Mouse (Mus musculus): ENCODE measurements at regions not wholly inside any gene's neighbourhood (a gene's known extent, or its start where the extent isn't known, plus 50 kb on each side); places are given as distances from the start of the nearest gene placed in this dataset.

DNA sequence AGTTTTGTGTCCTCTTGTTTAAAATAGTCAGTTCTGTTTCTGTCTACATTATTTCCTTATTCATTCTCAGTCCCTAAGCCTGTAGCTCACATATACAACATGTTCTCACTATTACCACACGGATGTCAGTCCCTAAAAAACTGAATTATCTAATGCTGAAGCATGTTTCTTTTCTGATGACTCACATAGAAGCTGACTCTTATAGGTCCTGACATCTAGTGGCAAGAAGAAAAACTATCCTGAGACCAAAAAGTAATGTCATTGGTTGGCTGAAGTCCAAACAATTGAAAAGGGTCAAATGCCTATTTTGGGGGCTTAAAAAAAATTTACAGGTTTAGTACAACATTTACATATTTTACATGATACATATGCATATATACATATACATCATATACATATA is 551.3 kb upstream of the Tenm3 start:
- DNase-seq = no peak

DNA sequence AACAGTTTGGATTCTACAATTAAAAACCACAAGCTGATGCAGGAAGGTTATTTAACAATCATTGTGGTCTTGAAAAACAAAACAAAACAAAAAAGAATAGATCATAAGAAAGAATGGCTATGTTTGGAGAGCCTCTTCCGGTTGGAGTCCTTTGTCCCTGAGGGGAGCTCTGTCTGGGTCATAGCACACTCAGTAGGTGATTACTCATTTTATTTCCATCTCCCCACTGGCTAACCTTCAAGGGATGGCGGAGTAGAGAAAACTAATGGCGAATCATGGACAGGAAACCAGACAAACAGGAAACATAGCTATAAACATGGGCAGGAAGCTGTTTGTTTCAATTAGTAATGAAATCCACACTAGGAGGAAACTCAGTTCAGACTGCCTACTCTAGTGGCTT is 545.8 kb upstream of the Tenm3 start:
- no peak for DNase-seq

DNA sequence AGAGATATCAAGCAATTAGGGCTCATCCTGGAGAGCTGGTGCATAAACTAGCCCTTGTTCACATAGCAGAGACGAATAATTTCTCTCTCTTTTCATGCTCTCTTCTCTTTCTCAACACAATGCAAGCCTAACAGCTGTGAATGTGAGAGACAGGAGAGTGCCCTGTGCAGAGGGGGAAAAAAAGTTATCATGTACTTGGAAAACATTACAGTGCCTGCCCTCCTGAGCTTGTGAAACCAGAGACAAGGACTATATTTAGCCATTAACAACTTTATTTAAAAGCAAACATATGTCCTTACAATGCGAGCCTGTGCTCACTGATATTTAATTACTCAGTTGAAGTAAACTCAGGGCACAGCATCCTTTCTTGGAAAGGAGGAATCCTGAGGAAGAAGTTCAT is 543.8 kb upstream of the Tenm3 start:
- DNase-seq = no peak

DNA sequence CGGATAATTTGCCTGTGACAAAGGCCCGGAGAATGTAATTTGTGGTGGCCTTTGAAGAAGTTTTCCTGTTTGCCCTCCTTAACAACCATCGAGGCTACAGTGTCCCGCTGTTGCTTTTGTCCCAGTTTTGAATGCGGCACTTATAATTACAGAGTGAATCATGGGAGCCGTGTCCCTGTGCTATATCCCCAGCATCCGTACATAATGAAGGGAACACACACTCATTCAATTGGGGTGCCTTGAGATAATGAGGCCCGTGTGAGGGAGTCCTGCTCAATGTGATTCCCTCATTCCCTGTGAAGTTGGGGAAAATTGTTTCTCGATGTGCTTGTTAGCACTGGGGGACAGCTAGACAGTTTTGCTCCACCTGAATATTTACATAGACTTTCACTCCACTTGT is 528.9 kb upstream of the Tenm3 start:
- no peak for DNase-seq

DNA sequence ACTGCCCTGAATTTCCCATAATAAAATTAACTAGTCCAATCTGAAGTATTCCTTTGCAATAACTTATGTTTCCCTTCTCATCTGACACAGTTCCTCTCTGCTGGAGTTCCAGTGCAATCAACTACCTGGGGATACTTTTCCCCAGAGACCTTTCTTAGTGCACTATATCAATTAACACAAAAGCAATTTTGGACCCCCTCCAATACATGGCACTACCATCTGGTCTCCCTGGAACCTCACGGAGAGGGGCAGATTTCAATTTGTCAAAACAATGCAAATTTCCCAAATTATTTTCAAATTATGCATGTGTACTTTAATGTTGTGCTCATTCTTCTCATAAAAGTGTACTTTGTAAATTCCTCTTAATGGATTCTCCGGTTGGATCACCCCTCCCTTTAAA is 518.9 kb upstream of the Tenm3 start:
- DNase-seq = no peak

DNA sequence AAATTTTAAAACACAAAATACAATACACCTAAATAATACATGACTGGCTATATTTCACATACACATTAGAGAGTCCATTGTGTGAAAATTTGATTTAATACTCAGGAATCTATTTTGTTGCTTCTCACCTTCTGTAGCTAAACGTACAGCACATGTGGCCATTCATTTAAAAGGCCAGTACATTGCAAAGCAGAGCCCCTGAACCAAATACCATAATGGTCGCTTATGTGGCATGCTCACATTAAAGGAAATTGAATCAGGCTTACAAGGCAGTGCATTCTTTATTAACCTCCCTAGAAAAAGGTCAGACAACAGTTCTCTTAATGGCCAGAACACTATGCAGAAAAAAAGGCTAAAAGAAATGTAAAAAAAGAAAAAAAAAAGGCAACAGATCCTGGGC is 517.7 kb upstream of the Tenm3 start:
- DNase-seq = no peak

DNA sequence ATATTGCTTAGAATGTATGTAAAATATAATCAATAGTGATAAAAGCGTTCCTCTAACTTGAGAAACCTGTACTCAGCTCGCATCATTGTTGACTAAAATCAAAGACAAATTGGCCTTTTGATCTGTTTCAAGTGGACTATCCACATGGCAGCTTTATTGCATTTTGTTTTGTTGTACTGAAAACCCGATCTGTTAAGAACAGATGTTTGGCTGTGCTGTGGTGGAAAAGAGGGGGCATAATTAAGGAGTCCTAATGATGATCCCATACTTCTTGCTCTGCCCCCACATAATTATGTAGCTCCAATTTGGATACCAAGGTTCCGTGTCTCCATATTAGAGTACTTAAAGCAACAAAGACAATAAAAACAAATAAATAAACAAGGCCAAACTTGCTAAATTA is 516.4 kb upstream of the Tenm3 start:
- no peak for DNase-seq

DNA sequence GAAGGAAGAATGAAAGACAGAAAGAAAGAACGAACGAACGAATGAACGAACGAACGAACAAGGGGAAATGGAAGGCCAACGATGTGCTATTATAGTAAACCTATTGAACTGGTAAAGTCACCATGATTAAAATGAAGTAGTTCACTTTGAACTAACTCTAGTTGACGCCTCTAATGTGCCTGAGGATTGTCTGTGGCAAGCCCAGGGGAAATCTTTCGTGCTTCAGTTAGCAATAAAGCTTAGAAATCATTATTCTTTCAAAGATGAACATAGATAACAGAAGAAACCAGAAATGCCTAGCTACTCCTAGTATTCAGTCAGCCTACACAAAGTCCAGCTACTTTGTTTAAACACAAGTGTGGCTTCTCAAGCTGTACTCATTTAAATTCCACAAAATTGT is 515.9 kb upstream of the Tenm3 start:
- no peak for DNase-seq

DNA sequence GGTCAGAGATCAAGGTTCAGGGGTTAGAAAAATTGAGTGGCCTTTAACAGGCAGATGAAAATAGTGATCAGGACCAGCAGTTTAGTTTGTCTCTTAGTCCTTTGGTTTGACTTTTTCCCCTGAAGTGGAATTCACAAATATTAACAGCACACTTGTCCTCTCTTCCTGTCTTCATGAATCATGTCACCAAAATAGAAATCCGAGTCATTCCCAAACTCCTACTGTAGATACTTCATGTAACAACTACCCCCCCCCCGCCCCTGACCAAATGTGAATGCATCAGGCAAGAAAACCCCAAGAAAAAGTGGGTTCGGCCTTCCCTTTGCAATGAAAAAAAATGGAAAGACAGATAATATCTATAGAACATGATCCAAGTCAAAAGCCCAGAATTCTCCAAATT is 504.9 kb upstream of the Tenm3 start:
- no peak for DNase-seq

DNA sequence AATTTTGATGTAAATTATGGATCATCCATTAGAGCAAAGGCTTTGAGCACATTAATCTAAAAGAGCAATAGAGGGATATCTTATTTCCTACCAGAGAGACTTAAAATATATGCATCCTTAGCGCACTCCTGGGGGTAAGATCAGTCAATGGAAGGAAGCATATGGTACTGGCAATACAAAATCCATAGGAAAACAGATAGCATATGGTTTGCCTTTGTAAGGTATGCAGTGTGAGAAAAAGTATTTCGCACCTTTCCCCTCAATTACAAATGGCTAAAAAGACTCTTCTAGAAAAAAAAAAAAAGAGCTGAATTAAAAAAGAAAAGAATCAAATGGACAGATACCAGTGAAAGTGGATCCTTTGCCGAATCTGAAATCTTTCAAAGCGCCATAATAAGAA is 495.0 kb upstream of the Tenm3 start:
- DNase-seq = no peak

DNA sequence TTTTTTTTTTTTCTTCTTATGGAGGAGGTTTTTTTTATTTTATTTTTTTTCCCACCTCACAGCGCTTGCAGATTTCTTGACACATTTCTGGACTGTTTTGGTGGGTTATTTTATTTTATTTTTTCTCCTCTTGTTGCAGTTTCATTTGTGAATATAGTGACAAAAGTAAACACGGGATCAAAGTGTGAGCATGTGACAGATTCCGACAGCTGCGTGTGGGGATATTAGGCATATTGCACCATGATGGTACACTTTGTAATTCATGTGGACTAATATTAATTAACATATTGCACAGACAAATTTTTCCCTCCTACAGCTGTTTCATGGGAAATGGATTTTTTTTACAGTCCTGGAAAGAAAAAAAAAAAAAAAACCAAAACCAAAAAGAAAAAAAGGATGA is 483.2 kb upstream of the Tenm3 start:
- no peak for DNase-seq

DNA sequence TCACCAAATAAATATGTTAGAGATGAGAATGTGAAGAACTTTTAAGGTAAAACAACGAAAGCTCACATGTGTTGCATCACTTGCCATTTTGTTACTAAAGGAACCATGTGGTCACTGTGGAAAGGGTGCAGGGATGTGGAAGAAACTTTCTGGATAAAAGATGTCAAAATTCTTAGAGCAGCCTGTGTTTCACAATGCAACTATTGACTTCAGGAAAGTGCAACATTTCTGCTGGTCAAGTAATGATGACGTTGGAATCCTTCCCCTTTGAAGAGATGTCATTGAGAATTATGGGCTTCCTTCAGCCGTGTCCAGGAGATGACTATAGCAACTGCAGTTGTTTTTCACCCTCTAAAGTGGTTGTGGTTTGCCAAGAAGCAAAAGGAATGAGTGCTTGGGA is 477.7 kb upstream of the Tenm3 start:
- no peak for DNase-seq

DNA sequence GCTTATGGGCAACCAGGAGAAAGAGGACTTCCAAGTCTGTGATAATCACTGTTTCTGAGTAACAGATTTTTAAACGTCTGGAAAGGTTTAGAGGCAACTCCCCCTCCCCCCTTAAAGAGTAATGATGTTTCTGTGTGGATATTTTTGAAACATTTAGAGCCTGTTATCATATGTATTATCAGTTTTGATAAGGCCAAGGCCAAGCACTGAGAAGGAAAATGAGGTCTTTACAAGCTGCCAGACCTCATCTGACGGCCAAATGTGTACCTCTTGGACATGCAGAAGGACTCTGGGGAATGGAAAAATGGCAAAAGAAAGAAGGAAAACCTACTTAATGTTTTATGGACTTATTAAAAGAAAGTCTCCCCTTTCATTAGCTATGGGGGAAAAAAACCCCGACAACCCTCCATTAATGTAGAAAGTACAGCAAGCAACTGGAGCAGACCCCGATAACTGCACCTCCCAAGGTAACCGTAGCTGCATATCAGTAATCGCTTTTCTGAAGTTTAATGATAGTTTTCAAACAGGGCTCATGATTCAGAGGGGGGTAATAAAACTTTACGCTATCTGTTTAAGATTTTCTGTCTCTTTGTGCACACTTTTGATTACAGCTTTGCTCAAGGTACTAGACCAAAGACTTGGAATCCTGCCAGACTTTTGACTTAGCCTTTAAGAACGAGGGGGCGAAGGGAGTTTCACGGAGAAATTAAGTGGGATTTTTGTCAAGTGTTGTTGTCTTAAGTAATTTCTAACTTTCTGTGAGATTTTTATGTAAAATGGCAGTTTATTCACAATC is 469.9 kb upstream of the Tenm3 start:
- DNase-seq = no peak

DNA sequence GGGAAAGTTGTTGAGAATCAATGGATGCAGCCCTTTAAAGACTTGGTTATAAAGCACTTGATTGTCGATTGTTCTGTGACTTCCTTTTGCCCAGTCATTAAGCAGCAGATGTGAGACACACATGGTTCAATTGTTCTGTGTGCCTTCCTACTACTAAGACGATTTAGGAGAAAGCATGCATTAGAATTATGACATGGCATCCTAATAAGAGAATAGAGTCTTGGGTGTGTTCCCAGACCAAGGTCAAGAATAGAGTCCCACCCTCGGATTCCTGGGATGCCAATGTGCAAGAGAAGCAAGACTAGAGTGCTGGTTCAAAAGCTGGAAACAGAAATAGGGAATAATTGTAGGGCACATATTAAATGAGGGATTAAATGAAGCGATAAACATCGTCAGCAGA is 469.1 kb upstream of the Tenm3 start:
- DNase-seq = no peak

DNA sequence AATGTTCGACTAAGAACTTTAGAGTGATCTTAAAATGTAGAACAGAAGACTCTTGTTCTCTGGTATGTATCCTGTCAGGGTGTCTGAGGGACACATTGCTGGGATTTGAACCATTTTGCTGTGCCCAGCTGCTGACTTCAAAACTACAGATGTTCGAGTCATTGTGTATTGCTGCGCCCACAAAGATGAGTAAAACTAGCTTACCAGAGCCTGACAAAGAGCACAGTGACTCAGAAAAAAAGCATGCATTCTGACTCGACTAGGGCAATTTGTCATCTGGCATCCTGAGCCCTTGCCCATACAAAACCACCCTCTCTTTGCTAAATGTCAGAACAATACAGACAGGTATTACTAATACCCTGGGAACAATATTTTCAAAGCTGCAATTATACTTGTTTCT is 438.6 kb upstream of the Tenm3 start:
- DNase-seq = no peak

DNA sequence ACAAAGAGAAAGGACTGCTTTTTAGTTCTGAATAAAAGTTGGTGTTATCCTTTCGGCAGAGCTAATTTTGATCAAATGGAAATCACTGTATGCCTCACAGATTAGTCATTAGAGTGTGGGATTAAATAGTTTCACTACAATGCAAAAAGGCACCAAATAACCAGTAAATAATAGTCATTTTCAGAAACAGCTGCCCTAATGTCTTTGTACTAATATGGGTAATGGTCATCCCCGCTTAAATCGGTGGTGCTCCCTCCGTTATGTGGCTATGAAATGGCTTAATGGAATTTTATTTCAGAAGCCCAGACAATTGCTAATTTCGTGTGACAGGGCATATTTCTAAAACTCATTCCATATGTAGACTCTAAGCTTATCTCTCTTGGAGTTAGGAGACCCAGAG is 437.5 kb upstream of the Tenm3 start:
- DNase-seq = no peak

DNA sequence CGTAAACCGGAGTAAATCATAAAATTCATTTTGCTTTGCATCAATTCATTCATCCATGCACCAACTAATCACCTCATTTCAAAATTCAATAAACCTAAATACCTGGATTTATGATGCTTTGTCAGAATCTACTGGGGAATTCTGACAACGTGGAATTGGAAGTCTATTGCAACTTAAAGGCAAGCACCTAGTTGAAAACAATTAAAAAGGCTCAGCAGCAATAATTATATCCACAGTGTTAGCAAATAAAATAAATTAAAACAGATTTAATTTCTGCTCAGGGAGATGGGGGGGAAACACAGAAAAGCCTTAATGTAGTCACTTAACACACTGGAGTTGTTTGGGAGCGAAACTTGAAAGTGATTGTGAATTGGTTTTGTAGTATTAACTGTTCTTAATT is 430.3 kb upstream of the Tenm3 start:
- no peak for DNase-seq

DNA sequence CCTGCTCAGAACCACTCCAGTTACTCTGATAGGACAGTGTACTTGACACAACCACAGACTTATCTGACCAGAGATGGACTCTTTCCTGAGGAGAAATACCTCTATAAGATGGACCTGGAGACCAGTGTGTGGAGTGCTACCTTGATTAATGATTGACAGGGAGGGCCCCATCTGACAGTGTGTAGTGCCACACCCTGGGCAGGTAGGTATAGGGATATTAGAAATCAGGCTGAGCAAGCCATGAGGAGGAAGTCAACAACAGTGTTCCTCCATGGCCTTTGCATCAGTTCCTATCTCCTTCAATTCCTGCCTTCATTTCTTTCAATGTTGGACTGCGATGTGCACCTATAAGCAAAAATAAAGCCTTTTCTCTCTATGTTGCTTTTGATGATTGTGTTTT is 429.4 kb upstream of the Tenm3 start:
- no peak for DNase-seq

DNA sequence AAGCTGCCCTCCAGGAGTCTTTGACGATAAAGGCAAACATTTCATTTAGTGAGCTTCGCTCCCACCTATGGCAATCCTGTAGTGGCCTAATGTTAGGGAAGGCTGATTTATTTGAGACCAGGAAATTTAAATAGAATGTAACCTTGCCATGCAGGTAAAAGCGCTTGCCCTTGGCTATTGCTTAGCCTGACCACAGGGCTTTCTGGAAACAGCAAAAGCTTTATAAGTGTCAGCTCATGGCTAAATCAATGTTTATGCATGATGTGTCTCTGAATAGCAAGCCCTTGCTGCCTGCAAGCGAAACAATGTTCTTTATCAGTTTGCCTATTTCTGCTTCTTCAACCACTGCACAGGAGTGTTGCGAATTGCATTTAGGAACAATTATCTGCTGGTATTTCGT is 419.7 kb upstream of the Tenm3 start:
- no peak for DNase-seq

DNA sequence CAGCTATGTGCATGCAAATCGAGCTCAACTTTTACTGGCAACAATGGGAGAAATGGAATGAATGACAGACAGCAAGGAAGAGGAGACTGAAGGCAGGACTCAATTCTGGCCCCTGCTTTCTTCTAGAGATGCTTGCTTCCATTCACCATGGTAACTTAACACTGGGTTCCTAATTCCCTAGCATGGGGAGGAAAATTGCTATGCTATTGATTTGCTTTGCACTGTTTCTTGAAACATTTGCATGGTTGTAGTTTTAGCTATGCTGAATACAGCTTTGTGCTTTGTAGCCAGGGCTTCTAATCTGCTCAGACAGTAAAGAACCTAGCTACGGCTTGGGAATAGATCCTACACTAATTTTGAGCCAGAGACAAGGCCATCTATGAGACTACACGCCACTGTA is 419.0 kb upstream of the Tenm3 start:
- no peak for DNase-seq

DNA sequence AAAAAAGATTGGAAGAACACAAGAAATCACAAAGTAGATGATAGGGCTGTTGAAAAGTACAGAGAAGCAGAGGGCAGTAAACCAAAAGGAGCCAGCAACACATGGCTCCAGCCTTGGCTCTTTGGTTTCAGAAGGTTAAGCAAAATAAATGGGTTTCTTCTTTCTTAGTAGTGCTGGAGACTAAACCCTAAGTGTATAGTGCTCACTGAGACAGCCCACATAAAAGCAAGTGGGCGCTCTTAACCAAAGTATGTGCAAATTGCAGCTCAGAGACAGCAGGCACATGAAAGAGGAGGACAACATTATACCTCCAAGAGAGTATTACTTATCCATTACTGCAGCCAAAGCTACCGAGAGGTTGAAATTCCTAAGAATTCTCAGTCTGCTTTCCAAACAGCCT is 412.2 kb upstream of the Tenm3 start:
- no peak for DNase-seq

DNA sequence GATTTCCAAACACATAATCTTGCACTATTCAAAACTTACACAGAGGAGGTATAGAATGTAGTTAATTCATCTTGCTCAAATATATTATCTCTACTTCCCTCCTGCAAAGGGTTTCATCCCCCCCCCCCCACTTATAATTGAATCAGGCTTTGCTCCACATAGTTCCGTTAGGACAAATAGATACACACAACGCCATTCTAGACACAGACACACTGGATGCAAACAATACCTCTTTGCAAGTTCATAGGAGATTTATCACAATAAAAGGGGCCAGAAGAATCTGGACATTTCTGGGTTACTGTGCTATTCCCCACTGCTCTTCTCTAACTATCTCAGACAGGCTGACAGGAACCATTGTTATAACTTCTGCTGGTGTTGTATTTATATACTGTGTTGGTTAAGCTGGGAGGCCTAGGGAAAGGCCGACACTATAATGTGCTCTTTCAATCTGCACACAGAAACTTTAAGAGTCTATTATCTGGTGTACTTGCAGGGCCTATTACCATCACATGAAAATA is 410.6 kb upstream of the Tenm3 start:
- DNase-seq = no peak

DNA sequence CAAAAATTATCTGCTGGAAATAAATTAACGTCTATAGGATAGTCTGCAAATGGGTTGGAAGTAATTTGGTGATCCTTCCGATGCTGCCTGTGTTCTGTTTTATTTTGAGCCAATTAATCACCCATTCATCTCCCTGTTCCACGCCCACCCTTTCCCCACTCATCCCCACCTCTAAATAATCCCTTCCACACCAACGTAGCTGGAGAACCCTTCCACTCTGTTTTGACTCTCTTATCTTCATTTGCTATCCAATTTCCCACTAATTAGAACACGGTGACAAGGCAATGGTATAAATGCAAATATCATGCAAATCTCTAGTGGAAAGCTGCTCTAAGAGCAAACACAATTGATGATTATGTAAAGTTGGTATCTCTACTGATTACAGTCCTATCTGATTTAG is 399.3 kb upstream of the Tenm3 start:
- no peak for DNase-seq

DNA sequence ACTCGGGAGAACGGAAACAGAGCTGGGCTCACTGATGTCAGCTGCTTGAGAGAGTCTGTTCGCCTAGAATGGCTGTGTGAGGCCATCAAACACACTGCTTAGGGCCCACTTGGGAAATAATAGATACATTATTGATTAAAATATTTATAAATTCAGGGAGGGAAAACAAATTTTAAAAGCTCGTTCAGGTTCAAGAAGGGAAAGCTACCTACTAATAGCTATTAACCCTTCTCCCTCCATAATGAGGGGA is 393.0 kb upstream of the Tenm3 start:
- no peak for DNase-seq

DNA sequence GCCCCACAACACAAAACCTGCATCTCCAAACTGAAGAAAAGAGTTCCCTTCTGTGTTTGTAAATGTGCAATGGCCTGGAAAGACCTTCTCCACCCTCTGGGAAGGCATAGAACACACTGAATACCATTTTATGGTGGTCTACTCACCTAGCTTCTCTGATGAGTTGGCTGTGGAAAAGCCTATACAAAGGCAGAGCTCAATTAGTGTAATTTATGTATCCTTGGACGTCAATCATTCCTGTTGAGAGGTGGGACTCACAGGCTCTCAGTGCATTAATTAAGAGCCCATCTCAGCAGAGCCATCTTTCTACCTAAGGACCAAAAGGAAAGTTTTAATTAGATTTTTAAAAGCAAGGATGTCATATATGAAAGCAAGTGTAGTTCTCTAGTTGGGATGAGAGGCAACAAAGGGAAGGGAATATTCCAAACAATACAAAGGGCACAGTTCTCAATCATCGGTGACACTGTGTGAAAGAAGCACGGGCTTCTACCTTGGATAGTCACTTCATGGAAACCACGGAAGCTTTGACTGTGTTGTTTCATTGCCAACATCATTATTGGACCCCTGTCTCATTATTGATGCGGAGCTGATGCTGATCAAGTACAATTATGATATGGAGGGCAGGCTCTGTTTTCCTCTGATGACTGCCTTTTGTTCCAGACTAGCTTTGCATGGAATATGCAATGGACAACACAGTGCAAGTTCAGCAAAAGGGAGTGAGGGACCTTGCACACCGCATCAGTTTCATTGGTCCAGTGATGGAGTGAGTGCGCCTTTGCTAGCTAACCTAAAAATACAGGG is 392.5 kb upstream of the Tenm3 start:
- no peak for DNase-seq

Data from kidney, postnatal 36 days (tissue).